Comparison of ENCODE assay signal across 27 mouse cellular contexts in the genomic region with DNA sequence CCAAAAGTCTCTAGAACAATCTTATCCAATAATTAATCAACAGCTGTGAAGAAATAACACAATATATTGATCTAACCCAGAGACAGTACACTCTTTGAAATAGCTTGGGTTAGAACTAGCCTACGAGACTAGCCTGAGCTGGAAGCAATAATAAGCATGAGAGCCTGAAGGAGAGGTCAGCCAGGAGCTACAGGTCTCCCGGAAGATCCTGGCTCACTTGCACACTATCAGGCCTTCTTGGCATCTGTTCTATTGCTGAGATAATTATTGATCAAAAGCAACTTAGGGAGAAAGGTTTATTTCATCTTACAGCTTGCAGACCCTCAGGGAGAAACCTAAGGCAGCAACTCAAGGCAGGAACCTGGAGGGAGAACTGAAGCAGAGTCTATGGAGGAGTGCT.
"Had no signal": no experiment of that assay in that cellular context is flagged by ENCODE, and none has a peak within 500 bp of the region (broad histone marks: within the 10 kb centered on the region; RNA-seq: fewer than 3 reads in every experiment).

No protein-coding gene starts in this region.

- H3K27me3 ChIP-seq: heart, embryonic 12.5 days; heart, embryonic 15.5 days; hindbrain, embryonic 15.5 days; intestine, embryonic 15.5 days had no signal

- H3K4me3 ChIP-seq: heart, adult 2 months; heart, embryonic 10.5 days; heart, embryonic 12.5 days; heart, embryonic 13.5 days; heart, embryonic 15.5 days; hindbrain, embryonic 10.5 days; hindbrain, embryonic 12.5 days; hindbrain, embryonic 13.5 days; hindbrain, embryonic 15.5 days; intestine, embryonic 15.5 days; kidney, embryonic 15.5 days; layer of hippocampus, adult 2 months; left cerebral cortex, adult 2 months had no signal

- H3K4me1 ChIP-seq: hindbrain, embryonic 15.5 days had no signal

- DNase-seq: heart, adult 2 months; heart, postnatal 10 days; heart, postnatal 14 days; heart, postnatal 36 days; heart, postnatal 4 days; kidney, adult 18-20 months; kidney, adult 8-10 months; kidney, postnatal 25 days; kidney, postnatal 36 days; kidney, postnatal 4 days; layer of hippocampus, adult 9-11 months; layer of hippocampus, postnatal 36 days had no signal

- H3K27ac ChIP-seq: heart, adult 2 months; heart, embryonic 10.5 days; heart, embryonic 13.5 days; heart, embryonic 15.5 days; hindbrain, embryonic 10.5 days; hindbrain, embryonic 12.5 days; hindbrain, embryonic 13.5 days; hindbrain, embryonic 14.5 days; hindbrain, embryonic 15.5 days; hindbrain, postnatal 0 days; intestine, embryonic 15.5 days; kidney, embryonic 15.5 days; kidney, postnatal 0 days; layer of hippocampus, adult 2 months; left cerebral cortex, adult 2 months had no signal

- H3K9ac ChIP-seq: heart, embryonic 12.5 days; heart, embryonic 13.5 days; heart, embryonic 15.5 days; hindbrain, embryonic 12.5 days; hindbrain, embryonic 13.5 days; hindbrain, embryonic 14.5 days; hindbrain, embryonic 15.5 days; intestine, embryonic 15.5 days; kidney, embryonic 15.5 days had no signal

- H3K36me3 ChIP-seq: heart, embryonic 10.5 days; heart, embryonic 12.5 days; heart, embryonic 13.5 days; heart, embryonic 15.5 days; hindbrain, embryonic 10.5 days; hindbrain, embryonic 12.5 days; hindbrain, embryonic 13.5 days; hindbrain, embryonic 15.5 days; intestine, embryonic 15.5 days; kidney, embryonic 15.5 days had no signal
